Mouse (Mus musculus) heart, postnatal 0 days (tissue): ENCODE measurements around the gene Notch2. TPM values are rescaled to one million over a fixed set of nuclear protein-coding genes. Genes with fewer than 3 reads are reported as not detected.

Experiments used
- ATAC-seq: fragments of 200-750 bp; cut with Nextera tagmentation; 2 replicates; pipeline ENCODE4 v1.8.0; 2017; ENCODE audit warnings: low read depth, moderate number of reproducible peaks, moderate library complexity; ENCODE audit not compliant: insufficient read depth
- DNase-seq: peaks from one replicate; pipeline ENCODE4 v3.0.0-alpha.2; 2016; ENCODE audit warnings: low spot score
- H3K27ac ChIP-seq: fragments of 300-500 bp; sonication (generic); 2 replicates; pipeline ENCODE4 v1.5.1; 2014; ENCODE audit warnings: low read depth, mild to moderate bottlenecking
- H3K27me3 ChIP-seq: fragments of 300-500 bp; sonication (generic); 2 replicates; pipeline ENCODE4 v1.6.1; 2014; ENCODE audit warnings: low read length, mixed read lengths; ENCODE audit not compliant: control insufficient read depth, insufficient read depth
- H3K36me3 ChIP-seq: fragments of 300-500 bp; sonication (generic); replicated peaks from 2 replicates; pipeline ENCODE4 v1.6.1; 2014; ENCODE audit warnings: low read length, mixed read lengths; ENCODE audit not compliant: control insufficient read depth, insufficient read depth
- H3K4me1 ChIP-seq: fragments of 300-500 bp; sonication (generic); 2 replicates; pipeline ENCODE4 v1.6.1; 2014; ENCODE audit warnings: antibody characterized with exemption; ENCODE audit not compliant: control insufficient read depth, insufficient read depth
- H3K4me2 ChIP-seq: fragments of 300-500 bp; sonication (generic); 2 replicates; pipeline ENCODE4 v1.6.1; 2014; ENCODE audit warnings: low read depth, mild to moderate bottlenecking, low read length, moderate library complexity
- H3K4me3 ChIP-seq: fragments of 300-500 bp; sonication (generic); 2 replicates; pipeline ENCODE4 v1.5.1; 2014; ENCODE audit warnings: low read depth, low read length
- H3K9ac ChIP-seq: fragments of 300-500 bp; sonication (generic); replicated peaks from 2 replicates; pipeline ENCODE4 v1.6.1; 2014; ENCODE audit warnings: low read depth, low read length, mixed read lengths
- H3K9me3 ChIP-seq: fragments of 300-500 bp; sonication (generic); replicated peaks from 2 replicates; pipeline ENCODE4 v1.6.1; 2016; ENCODE audit warnings: low read length; ENCODE audit not compliant: control insufficient read depth
- CTCF ChIP-seq: IDR thresholded peaks from 2 replicates; pipeline ENCODE4 v1.5.1; 2016; ENCODE audit warnings: antibody characterized with exemption, control low read depth, low read depth
- EP300 ChIP-seq: IDR thresholded peaks from 2 replicates; pipeline ENCODE4 v1.6.1; 2016; ENCODE audit warnings: antibody characterized with exemption, low read depth
- WGBS: fragments of 180-500 bp; shearing (Covaris S2); extraction: QIAGEN DNeasy Blood & Tissue Kit; methylation state at CpG from one replicate; pipeline ENCODE4 v1.1.7; 2014; 5-methylcytosine and 5-hydroxymethylcytosine counted together
- polyA plus RNA-seq: library from polyadenylated mRNA; unstranded; fragments of >200 nt; fragmentation: Nextera tagmentation; extraction: Ambion mirVana; gene quantifications from 2 replicates; pipeline ENCODE4 v1.2.1, GENCODE M21; 2015
- total RNA-seq: library from RNA; depleted of rRNA; stranded (reverse); fragments of >200 nt; gene quantifications from 2 replicates; pipeline ENCODE4 v1.2.3, GENCODE M21; 2014; ENCODE audit warnings: low replicate concordance

Notch2 gene
- total and polyA plus RNA-seq, 2 experiments from 2014 or later = 5.5 to 53.7 TPM

GRCm38 (mm10) chr3:98059076-98059475, 45.7 kb downstream of the Notch2 start:
- TF ChIP-seq EP300 = no peak
- Histone ChIP-seq H3K9ac (no peak overlapping the region), H3K36me3 (no peaks in the 10 kb centered on the region), H3K27me3 (no peaks in the 10 kb centered on the region), H3K4me3 (no peak overlapping the region), H3K9me3 (no peaks in the 10 kb centered on the region), H3K27ac (no peak overlapping the region), H3K4me1 (peaks cover 57% of the 10 kb centered on the region), H3K4me2 (no peak overlapping the region)
- DNase-seq (no peak), ATAC-seq (no peak)
- WGBS = 84% methylated on average over 4 of the region's 4 CpGs

- Histone ChIP-seq H3K9ac (no peak overlapping the region), H3K9me3 (no peaks in the 10 kb centered on the region), H3K36me3 (no peaks in the 10 kb centered on the region), H3K4me2 (no peak overlapping the region), H3K27ac (0 out of 2 replicates have a peak overlapping the region, but pooled peaks have one; percentile 54), H3K4me3 (no peak overlapping the region), H3K27me3 (no peaks in the 10 kb centered on the region), H3K4me1 (peaks cover 42% of the 10 kb centered on the region)
- TF ChIP-seq EP300 (no peak), CTCF (no peak)
- no peak for DNase-seq
- no peak for ATAC-seq
- WGBS = 31% methylated on average over 7 of the region's 7 CpGs
These were observed 47.8 kb downstream of the Notch2 start for GRCm38 (mm10) chr3:98060981-98061660.

DNA sequence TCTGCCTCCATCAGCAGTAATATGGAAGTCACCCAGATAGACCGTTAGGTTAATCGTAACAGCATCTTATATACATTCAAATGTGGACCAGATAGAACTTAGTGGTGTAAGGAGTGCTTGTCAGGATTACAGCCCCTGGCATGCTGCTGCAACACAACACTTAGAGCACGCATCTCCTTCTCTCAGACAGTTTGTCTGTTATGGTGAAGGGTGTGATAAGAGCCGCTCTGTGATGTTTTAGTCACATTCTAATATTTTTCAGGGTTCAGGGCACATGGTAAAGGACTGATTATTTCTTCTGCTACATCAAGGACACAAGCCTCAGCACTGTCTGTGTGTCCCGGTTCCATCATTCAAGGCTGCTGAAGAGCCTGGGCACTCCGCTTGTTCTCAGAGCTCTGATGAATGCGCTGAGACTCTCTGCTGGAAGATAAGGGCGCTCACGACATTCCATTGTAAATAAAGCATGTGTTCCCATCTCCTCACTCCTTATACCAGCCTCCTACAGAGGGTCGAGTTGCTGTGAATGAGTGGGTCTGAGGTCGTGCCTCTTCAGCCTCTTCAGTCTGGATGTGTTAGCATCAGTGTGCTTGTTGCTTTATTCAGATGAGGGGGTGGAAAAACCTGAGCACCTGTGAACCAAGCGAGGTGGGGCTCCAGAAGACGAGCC, 48.5 kb downstream of the Notch2 start:
- H3K27me3 ChIP-seq = no peaks in the 10 kb centered on the region
- H3K36me3 ChIP-seq = no peaks in the 10 kb centered on the region
- WGBS = 28% methylated on average over 13 of the region's 13 CpGs
- no peak overlapping the region for H3K4me2 ChIP-seq
- peaks cover 36% of the 10 kb centered on the region for H3K4me1 ChIP-seq
- DNase-seq = no peak
- no peak overlapping the region for H3K4me3 ChIP-seq
- no peak for ATAC-seq
- TF ChIP-seq CTCF = no peak
- TF ChIP-seq EP300 = no peak
- no peak overlapping the region for H3K9ac ChIP-seq
- H3K27ac ChIP-seq = peak overlapping the region; percentile 54; the same call in 1 of the 2 replicates
- H3K9me3 ChIP-seq = no peaks in the 10 kb centered on the region

- no peaks in the 10 kb centered on the region for H3K27me3 ChIP-seq
- no peak overlapping the region for H3K4me3 ChIP-seq
- H3K4me1 ChIP-seq = peaks cover 38% of the 10 kb centered on the region
- ATAC-seq = no peak
- no peak for TF ChIP-seq CTCF
- TF ChIP-seq EP300 = no peak
- H3K9ac ChIP-seq = no peak overlapping the region
- no peaks in the 10 kb centered on the region for H3K9me3 ChIP-seq
- DNase-seq = no peak
- H3K36me3 ChIP-seq = no peaks in the 10 kb centered on the region
- WGBS = 65% methylated on average over 1 of the region's 1 CpGs
- H3K27ac ChIP-seq = peak overlapping the region; percentile 54
- H3K4me2 ChIP-seq = no peak overlapping the region
These were observed 49.4 kb downstream of the Notch2 start for GRCm38 (mm10) chr3:98062591-98063185.

GRCm38 (mm10) chr3:98063186-98063771, 50.0 kb downstream of the Notch2 start:
- H3K27me3 ChIP-seq = no peaks in the 10 kb centered on the region
- peak; percentile 72 for DNase-seq
- WGBS = 15% methylated on average over 8 of the region's 8 CpGs
- H3K36me3 ChIP-seq = no peaks in the 10 kb centered on the region
- no peak overlapping the region for H3K4me3 ChIP-seq
- H3K4me1 ChIP-seq = peaks cover 42% of the 10 kb centered on the region
- peak overlapping the region; percentile 54 for H3K27ac ChIP-seq
- no peaks in the 10 kb centered on the region for H3K9me3 ChIP-seq
- peak overlapping the region; percentile 14 for H3K4me2 ChIP-seq
- no peak for TF ChIP-seq EP300
- TF ChIP-seq CTCF = no peak
- ATAC-seq = peak; percentile 57; the same call in 1 of the 2 replicates
- H3K9ac ChIP-seq = no peak overlapping the region
